Mouse (Mus musculus) small intestine, adult 2 months (tissue): Measurements from ENCODE around the gene Alyref. TPM values are rescaled to one million over a fixed set of nuclear protein-coding genes. Genes with fewer than 3 reads are reported as not detected.
"Not testable (repeated sequence)": the region's sequence is repeated elsewhere in the genome, so short reads cannot be mapped to it uniquely, and the experiment has no call there.

ENCODE experiments used
- H3K27ac ChIP-seq: fragments of 200-500 bp; 2 replicates; pipeline ENCODE4 v1.5.1; 2012; ENCODE audit warnings: low read depth, low read length, control low read depth, inconsistent platforms; ENCODE audit not compliant: insufficient read depth
- H3K27me3 ChIP-seq: fragments of 200-500 bp; 2 replicates; pipeline ENCODE4 v1.6.1; 2012; ENCODE audit warnings: mild to moderate bottlenecking, moderate library complexity, low read length, inconsistent platforms; ENCODE audit not compliant: control insufficient read depth, insufficient read depth
- H3K36me3 ChIP-seq: fragments of 200-500 bp; 2 replicates; pipeline ENCODE4 v1.6.1; 2012; ENCODE audit warnings: mild to moderate bottlenecking, low read length, control low read depth, inconsistent platforms; ENCODE audit not compliant: control insufficient read depth, insufficient read depth
- H3K4me1 ChIP-seq: fragments of 200-500 bp; 2 replicates; pipeline ENCODE4 v1.6.1; 2012; ENCODE audit warnings: low read length, inconsistent platforms, mixed read lengths; ENCODE audit not compliant: control insufficient read depth, insufficient read depth, insufficient read length
- H3K4me3 ChIP-seq: fragments of 200-500 bp; 2 replicates; pipeline ENCODE4 v1.5.1; 2012; ENCODE audit warnings: low read depth, mild to moderate bottlenecking, control low read depth, inconsistent platforms, low read length, moderate library complexity
- CTCF ChIP-seq: fragments of 200-500 bp; IDR thresholded peaks from 2 replicates; pipeline ENCODE4 v1.5.1; 2012; ENCODE audit warnings: low read depth, mild to moderate bottlenecking, control low read depth, inconsistent platforms, low read length, moderate library complexity, mixed read lengths; ENCODE audit not compliant: insufficient replicate concordance, insufficient read length; ENCODE audit errors: extremely low read depth
- POLR2A ChIP-seq: fragments of 200-500 bp; IDR thresholded peaks from 2 replicates; pipeline ENCODE4 v1.6.1; 2012; ENCODE audit warnings: low read depth, mild to moderate bottlenecking, control low read depth, inconsistent platforms, low read length, moderate library complexity
- WGBS: fragments of 180-500 bp; shearing (Covaris S2); methylation state at CpG from one replicate; pipeline ENCODE4 v1.1.7; 2018; 5-methylcytosine and 5-hydroxymethylcytosine counted together
- polyA plus RNA-seq: library from polyadenylated mRNA; depleted of rRNA; stranded (reverse); fragments of >200 nt; gene quantifications from 2 replicates; pipeline ENCODE4 v1.2.3, GENCODE M21; 2012

The Alyref gene
- polyA plus RNA-seq, 1 experiment, result 24.0 TPM

DNA sequence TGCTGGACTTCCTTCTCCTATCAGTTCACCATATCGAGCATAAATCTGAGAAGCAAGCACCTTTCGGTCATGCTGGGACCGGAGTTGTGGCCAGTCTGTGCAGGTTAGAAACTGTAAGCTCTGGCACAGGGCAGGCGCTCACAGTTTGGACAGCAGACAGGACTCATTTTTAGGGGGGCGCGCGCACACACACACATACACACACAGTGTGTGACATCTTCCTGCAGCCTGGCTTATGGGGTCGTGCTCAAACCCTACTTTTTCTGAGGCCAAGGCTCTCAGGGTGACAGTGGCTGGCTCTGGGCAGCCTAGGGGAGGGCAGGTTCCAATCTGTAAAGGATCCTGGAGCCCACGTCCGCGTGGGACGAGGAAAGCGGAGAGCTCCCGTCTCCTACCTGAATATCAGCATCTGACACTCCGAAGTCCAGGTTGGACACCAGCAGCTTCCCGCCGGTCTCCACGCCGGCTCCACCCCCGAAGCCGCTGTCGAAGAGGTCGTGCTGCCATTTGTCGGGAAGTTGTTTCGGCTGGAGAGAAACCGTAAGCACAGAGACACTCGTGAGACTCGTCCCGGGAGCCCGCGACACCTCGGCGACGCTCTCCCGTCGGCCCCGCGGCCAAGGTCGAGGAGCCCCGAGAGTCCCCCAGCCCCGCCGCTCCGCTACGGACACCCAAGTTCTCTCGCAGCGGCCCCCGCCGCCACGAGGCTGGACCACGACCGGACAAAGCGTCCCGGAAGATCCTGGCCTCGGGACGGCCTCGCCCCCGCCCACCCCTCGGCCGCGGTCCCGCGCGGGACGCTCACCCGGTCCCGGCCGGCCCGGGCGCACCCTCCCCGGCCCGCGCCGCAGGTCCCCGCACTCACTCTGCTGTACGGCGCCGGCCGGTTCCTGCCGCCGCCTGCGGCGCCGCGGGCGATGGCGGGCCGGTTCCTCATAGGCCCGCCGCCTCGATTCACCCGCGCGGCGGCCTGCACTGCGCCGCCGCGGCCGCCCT lies 627 bp downstream of the Alyref start:
- peaks cover 32% of the 10 kb centered on the region for H3K36me3 ChIP-seq
- 3% methylated on average over 92 of the region's 99 CpGs for WGBS
- H3K27ac ChIP-seq, result peak overlapping the region; percentile 22; the same call in 1 of the 2 replicates
- no peak for TF ChIP-seq POLR2A
- TF ChIP-seq CTCF, result no peak
- H3K4me3 ChIP-seq, result peak overlapping the region; percentile 95
- H3K4me1 ChIP-seq, result peaks cover 14% of the 10 kb centered on the region; the same call in 1 of the 2 replicates
- no peaks in the 10 kb centered on the region for H3K27me3 ChIP-seq

DNA sequence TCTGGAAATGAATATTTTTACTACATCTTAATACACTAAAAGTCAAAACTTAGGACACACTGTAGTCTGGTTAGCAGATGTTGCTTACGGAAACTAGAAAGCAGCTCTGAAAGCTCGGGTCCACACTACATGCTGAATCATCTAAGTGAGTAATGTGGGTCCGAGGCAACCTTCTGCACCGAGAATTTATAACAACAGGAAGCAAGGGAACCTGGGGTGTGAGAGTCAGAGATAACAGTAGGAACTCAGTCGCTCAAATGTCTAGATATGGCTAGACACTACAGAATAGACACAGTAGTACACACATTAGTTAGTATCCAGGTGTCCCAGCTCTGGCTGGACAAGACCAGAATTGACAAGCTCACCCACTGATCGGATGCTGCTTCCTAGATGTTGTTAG lies 9.6 kb downstream of the Alyref start:
- WGBS, result 83% methylated on average over 6 of the region's 6 CpGs
- Histone ChIP-seq H3K4me3 (no peak overlapping the region), H3K36me3 (peaks cover 36% of the 10 kb centered on the region)

DNA sequence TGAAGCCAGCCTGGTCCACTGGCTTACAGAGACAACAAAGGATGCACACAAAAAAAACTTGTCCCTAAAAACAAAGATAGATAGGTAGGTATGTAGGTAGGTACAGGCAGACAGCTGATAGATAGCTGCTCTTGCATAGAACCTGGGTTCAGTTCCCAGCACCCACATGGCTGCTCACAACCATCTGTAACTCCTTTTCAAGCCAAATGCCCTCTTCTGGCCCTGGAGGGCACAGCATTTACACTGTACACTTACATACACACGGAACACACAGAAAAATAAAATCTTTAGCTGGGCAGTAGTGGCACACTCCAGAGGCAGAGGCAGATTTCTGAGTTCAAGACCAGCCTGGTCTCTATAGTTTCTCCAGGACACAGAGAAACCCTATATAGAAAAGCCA lies 14.2 kb downstream of the Alyref start:
- Histone ChIP-seq H3K4me1 (peaks cover 13% of the 10 kb centered on the region), H3K4me3 (no peak overlapping the region), H3K27me3 (no peaks in the 10 kb centered on the region), H3K36me3 (peaks cover 24% of the 10 kb centered on the region), H3K27ac (no peak overlapping the region)
- TF ChIP-seq POLR2A, result no peak
- no peak for TF ChIP-seq CTCF
- 95% methylated on average over 1 of the region's 1 CpGs for WGBS

More for the DNA sequence above, 9.6 kb downstream of the Alyref start:
- Histone ChIP-seq H3K27me3 (no peaks in the 10 kb centered on the region), H3K4me1 (no peaks in the 10 kb centered on the region), H3K27ac (no peak overlapping the region)
- TF ChIP-seq CTCF, result no peak
- no peak for TF ChIP-seq POLR2A

DNA sequence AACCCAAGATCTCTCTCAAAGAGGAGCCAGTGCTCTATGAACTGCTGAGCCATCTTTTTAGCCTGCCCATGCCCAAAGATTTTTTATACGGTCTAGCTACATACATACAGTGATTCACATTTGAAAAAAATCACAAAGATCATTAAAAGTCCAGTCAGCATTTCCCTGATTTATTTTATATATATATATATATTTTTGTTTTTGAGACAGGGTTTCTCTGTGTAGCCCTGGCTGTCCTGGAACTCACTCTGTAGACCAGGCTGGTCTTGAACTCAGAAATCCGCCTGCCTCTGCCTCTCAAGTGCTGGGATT lies 15.2 kb downstream of the Alyref start:
- WGBS, result 92% methylated on average over 2 of the region's 2 CpGs
- Histone ChIP-seq H3K4me1 (peaks cover 23% of the 10 kb centered on the region), H3K36me3 (peaks cover 30% of the 10 kb centered on the region)
- H3K4me3 ChIP-seq, H3K27ac ChIP-seq, H3K27me3 ChIP-seq: not testable (repeated sequence)

DNA sequence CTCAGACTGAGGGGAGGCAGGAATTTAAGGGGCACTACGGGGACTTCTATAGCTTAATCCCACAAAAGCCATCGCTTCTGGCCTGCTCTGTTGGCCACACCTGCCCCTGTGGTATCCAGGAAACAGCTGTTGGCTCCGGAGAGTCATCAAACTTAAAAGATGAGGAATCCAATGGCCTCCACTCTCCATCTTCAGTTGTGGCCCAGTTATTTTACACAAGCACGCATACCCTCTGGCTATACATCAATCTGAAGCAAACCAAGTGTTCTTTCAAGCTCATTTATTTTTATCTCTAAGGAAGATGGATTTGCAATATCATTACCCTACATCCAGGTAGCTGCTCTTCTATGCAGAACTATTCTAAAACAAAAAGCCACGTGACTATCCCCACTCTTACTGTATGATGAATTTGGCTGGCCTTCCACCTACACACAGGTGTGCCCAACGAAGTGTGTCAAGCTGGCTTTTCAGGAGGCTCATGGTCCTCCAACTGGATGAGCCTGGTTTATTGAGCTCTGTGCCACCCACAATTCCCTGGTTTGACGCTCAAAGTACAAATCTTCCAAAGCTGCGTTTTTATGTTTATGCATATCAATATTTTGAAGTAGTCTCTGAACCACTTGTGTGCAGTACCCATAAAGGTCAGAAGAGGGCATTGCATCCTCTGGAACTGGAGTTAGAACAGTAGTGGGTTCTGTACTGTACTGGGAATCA lies 15.7 kb downstream of the Alyref start:
- peaks cover 35% of the 10 kb centered on the region for H3K36me3 ChIP-seq
- peak overlapping the region; percentile 73 for H3K27ac ChIP-seq
- 48% methylated on average over 8 of the region's 8 CpGs for whole genome bisulfite sequencing
- no peak for TF ChIP-seq POLR2A
- TF ChIP-seq CTCF, result peak; percentile 21; the same call in 1 of the 2 replicates
- no peaks in the 10 kb centered on the region for H3K27me3 ChIP-seq
- H3K4me1 ChIP-seq, result peaks cover 28% of the 10 kb centered on the region
- H3K4me3 ChIP-seq, result peak overlapping the region; percentile 81

DNA sequence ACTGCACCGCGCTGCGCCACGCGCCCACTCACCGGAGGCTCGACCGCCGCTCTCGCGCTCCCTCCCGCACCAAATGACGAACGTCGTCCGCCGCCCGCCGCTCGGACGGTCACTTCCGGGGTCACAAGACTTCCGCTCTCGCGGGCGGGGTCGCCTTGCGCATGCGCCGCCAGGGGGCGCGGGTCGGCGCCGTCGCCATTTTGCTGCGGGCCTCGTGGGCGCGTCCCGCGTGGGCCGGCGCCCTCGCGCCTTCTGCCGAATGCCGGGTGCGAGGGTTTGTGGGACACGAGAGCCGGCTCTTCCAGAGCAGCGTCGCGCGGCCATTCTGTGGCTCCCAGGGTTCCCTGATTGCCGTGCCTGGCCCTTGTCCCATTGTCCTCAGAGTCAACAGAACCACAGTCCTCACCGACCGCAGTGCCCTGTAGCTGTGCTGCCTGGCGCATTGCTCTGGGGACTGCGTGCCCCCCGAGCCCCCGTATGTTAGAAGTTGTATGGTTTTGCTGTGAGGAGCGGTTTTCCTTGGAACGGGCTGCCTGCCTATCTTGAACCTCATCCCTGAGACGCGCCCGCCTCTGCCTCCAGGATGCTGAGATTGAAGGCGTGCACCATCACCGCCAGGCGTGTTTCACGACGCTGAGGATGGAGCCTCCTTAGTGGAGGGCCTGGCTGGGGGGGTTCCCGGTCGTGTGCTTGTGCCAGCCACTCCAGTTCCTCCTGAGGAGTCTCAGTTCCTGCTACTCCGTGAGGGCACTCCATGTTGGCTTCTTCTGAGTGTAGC lies 16.5 kb downstream of the Alyref start, which contains the start of gene Arhgdia:
Gene Arhgdia (minus strand): TSS at position 135 of the 778 bp plus-strand sequence.
- TF ChIP-seq CTCF (peak; percentile 38; the same call in 1 of the 2 replicates), POLR2A (peak; percentile 94)
- H3K4me3 ChIP-seq, result peak within 1 kb of the TSS; percentile 81
- peak within 1 kb of the TSS; percentile 73 for H3K27ac ChIP-seq
- WGBS, result 2% methylated on average over 70 of the region's 75 CpGs
- peaks cover 34% of the 10 kb centered on the region for H3K4me1 ChIP-seq
- H3K27me3 ChIP-seq, result no peaks in the 10 kb centered on the region
- peaks cover 33% of the 10 kb centered on the region for H3K36me3 ChIP-seq
